Mouse (Mus musculus) colon, adult 2 months (tissue): ENCODE data around the gene Gm10142. TPM values are rescaled to one million over a fixed set of nuclear protein-coding genes. Genes with fewer than 3 reads are reported as not detected.

ENCODE experiments used
- polyA plus RNA-seq: library from polyadenylated mRNA; depleted of rRNA; stranded (reverse); fragments of >200 nt; gene quantifications from 2 replicates; pipeline ENCODE4 v1.2.3, GENCODE M21; 2012; rRNA removed

Gm10142 gene
- polyA plus RNA-seq, result not detected in 2 replicates

DNA sequence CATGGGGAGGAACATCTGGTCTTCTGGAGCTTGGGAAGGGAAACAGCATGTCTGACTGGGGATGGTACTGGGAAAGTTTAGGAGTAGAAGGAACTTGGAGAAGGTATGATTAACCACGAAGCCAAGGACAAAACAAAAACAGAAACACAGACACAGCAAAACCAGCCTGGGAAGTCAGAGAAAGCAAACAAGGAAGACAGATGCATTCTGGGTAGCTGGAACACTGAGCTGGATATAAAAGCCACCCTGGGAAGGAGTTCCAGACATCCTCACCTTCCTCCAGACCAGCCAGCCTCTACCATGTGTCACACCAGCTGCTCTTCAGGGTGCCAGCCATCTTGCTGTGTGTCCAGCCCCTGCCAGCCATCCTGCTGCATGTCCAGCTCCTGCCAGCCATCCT lies at the start of gene Gm10142:
Gm10142 (plus strand) TSS at position 301 of the 400 bp plus-strand sequence.

DNA sequence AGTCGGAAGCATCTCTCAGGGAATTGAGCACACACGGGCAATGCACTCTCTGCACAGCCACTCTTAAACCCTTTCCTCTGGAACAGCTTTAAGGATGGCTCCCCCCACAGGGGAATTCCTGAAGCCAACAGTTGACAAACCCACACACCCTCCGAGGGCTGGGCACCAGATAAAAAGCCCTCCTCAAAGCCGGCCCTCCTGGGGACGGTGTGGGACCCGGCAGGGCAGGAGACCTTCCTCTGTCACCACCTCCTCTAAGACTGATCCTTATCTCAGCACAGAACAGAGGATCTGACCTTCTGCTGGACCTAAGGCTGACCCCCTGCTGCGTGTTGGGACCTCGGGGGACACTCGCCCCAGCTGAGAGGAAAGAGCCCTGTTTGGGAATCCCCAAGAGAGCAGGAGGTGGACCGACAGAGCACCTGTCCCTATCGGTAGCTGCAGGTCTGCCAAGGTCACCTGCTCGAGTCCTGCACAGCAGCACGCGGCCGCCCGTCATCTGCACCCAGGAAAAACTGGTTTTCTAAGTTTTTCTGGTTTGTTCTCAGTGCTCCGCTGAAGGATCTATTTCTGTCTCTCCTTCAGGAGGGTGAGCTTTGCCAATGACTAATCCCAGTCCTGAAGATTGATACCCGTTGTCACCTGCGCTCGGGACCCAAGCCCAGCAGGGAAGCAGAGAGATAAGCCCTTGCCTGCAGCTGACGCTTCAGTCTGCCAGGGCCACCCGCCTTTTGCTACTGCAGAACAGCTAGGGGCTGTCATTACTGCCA lies 29.5 kb upstream of the Gm10142 start, which contains the start of gene Tspear:
Tspear (plus strand) TSS at position 675 of the 770 bp plus-strand sequence.

DNA sequence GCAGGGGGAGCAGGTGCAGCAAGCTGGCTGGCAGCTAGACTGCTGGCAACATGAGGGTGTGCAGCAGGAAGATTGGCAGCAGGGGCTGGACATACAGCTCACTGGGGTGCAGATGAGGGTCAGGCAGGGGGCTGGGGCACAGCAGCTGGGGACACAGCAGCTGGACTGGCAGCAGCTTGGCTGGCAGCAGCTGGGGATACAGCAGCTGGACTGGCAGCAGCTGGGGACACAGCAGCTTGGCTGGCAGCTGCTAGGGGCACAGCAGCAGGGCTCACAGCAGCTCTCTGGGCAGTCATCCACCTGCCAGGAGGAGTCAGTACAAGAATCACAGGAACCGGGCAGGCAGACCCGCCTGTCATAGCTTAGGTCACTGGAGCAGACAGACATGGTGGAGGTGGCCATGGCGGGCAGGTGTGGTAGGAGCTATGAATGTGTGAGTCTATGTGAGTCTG lies 25.2 kb upstream of the Gm10142 start, which contains the start of gene Gm19402:
Gm19402 (minus strand) TSS at position 402 of the 452 bp plus-strand sequence.

DNA sequence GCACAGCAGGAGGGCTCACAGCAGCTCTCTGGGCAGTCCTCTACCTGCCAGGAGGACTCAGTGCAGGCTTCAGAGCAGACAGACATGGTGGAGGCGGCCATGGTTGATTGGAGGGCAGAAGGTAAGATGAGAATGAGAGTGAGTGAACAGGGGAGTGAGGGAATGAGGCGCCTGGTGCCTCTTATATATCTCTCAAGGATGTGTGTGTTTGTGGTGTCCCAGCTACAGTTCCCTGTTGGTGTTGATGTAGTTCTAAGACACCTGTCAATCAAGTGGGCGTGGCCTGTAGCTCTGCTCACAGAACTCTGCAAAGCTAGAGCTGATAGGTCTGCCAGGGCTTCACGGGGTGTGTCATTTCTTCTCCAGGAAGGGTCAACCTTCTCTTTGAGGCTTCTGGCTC lies 18.5 kb upstream of the Gm10142 start, which contains the start of gene Gm9508:
Gm9508 (minus strand) TSS at position 101 of the 400 bp plus-strand sequence.

DNA sequence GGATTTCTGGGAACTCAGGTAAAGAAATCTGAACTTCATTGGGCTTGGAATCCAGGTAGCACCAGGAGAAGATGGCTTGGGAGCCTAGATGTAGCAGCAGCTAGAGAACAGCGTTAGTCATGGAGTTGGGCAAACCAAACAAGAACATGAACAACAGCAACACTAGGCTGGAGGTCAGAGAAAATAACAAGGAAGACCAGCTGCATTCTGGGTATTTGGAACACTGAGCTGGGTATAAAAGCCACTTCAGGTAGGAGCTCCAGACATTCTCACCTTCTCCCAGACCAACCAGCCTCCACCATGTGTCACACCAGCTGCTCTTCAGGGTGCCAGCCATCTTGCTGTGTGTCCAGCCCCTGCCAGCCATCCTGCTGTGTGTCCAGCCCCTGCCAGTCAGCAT lies 9.3 kb upstream of the Gm10142 start, which contains the start of gene Gm10272:
Gm10272 (plus strand) TSS at position 301 of the 400 bp plus-strand sequence.

DNA sequence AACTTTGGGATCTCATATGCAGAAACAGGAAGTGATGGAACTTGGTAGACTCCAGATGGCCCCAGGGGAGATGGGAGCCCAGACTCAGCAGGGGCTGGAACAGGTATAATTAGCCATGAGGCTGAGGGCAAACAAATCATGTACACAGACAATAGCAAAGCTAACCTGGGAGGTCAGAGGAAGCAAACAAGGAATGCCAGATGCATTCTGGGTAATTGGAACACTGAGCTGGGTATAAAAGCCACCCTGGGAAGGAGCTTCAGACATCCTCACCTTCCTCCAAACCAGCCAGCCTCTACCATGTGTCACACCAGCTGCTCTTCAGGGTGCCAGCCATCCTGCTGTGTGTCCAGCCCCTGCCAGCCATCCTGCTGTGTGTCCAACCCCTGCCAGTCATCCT lies 4.5 kb upstream of the Gm10142 start, which contains the start of gene Gm10024:
Gm10024 (plus strand) TSS at position 301 of the 400 bp plus-strand sequence.

DNA sequence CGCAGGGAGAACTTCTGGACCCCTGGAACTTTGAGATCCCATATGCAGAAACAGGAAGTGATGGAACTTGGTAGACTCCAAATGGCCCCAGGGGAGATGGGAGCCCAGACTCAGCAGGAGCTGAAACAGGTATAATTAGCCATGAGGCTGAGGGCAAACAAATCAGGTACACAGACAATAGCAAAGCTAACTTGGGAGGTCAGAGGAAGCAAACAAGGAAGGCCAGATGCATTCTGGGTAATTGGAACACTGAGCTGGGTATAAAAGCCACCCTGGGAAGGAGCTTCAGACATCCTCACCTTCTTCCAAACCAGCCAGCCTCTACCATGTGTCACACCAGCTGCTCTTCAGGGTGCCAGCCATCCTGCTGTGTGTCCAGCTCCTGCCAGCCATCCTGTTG lies 4.7 kb downstream of the Gm10142 start, which contains the start of gene Krtap12-1:
Krtap12-1 (plus strand) TSS at position 301 of the 400 bp plus-strand sequence.

DNA sequence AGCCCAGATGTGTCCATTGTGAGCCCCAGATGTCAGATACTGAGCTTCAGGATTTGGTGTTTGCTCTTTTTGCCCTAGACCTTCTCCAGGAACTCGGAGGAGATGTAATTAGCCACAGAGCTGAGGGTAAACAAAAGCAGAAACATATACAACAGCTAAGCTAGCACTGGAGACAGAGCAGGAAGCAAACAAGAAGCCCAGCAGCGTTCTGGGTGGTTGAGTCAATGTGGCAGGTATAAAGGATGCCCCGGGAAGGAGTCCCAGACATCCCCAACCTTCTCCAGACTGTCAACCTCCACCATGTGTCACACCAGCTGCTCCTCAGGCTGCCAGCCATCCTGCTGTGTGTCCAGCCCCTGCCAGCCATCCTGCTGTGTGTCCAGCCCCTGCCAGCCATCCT lies 10.6 kb downstream of the Gm10142 start, which contains the start of gene Gm10100:
Gm10100 (plus strand) TSS at position 301 of the 400 bp plus-strand sequence.

DNA sequence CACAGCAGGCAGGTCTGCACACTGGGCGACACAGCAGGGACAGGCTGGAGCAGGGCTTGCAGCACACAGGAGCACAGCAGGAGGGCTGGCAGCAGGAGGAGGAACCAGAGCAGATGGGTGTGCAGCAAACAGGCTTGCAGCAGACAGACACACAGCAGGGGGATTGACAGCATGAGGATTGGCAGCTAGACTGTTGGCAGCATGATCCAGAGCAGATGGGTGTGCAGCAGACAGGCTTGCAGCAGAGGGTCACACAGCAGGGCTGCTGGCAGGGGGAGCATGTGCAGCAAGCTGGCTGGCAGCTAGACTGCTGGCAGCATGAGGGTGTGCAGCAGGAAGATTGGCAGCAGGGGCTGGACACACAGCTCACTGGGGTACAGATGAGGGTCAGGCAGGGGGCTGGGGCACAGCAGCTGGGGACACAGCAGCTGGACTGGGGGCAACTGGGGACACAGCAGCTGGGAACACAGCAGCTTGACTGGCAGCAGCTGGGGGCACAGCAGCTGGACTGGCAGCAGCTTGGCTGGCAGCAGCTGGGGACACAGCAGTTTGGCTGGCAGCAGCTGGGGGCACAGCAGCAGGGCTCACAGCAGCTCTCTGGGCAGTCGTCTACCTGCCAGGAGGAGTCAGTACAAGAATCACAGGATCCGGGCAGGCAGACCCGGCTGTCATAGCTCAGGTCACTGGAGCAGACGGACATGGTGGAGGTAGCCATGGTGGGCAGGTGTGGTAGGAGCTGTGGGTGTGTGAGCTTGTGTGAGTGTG lies 26.5 kb downstream of the Gm10142 start, which contains the start of gene Gm18596:
Gm18596 (minus strand) TSS at position 715 of the 765 bp plus-strand sequence.

DNA sequence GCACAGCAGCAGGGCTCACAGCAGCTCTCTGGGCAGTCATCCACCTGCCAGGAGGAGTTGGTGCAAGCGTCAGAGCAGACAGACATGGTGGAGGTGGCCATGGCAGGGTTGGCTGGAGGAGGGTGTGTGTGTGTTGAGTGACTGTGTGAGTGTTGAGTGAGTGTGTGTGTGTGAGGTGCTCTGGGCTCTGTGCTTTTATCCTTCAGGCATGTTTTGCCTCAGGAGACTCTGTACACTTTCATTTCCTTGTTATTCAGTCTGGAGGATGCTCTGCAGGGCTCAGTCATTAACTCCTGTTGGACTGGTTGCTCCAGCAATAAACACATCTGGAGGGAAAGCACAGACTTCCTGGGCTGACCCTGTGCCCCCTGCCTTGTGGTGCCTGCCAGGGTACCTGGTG lies 35.6 kb downstream of the Gm10142 start, which contains the start of gene Gm9736:
Gm9736 (minus strand) TSS at position 101 of the 400 bp plus-strand sequence.

DNA sequence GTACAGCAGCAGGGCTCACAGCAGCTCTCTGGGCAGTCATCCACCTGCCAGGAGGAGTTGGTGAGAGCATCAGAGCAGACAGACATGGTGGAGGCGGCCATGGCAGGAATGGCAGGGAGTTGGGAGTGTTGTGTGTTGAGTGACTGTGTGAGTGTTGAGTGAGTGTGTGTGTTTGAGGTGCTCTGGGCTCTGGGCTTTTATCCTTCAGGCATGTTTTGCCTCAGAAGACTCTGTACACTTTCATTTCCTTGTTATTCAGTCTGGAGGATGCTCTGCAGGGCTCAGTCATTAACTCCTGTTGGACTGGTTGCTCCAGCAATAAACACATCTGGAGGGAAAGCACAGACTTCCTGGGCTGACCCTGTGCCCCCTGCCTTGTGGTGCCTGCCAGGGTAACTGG lies 44.0 kb downstream of the Gm10142 start, which contains the start of gene Gm3233:
Gm3233 (minus strand) TSS at position 101 of the 400 bp plus-strand sequence.

Other genes starting within 250 kb of the Gm10142 start
- 29.3 and 29.6 TPM in 2 replicates for gene Fam207a, start 200.0 kb upstream of the Gm10142 start, polyA plus RNA-seq
- gene Itgb2, start 185.6 kb upstream of the Gm10142 start, polyA plus RNA-seq, result 9.0 and 9.3 TPM in 2 replicates
- 210 and 211 TPM in 2 replicates for gene Pttg1ip, start 134.1 kb upstream of the Gm10142 start, polyA plus RNA-seq
- gene Sumo3, start 109.7 kb upstream of the Gm10142 start, polyA plus RNA-seq, result 233 and 246 TPM in 2 replicates
- not detected in 2 replicates for gene Gm49325, start 109.6 kb upstream of the Gm10142 start, polyA plus RNA-seq
- gene Ube2g2, start 93.5 kb upstream of the Gm10142 start, polyA plus RNA-seq, result 34.4 and 39.8 TPM in 2 replicates
- gene Tspear, start 29.2 kb upstream of the Gm10142 start, polyA plus RNA-seq, result 0.62 and 0.70 TPM in 2 replicates
- gene Gm19402, start 25.1 kb upstream of the Gm10142 start, polyA plus RNA-seq, result not detected in 2 replicates
- gene Gm9508, start 18.6 kb upstream of the Gm10142 start, polyA plus RNA-seq, result not detected in 2 replicates
- gene Gm10272, start 9.2 kb upstream of the Gm10142 start, polyA plus RNA-seq, result not detected in 2 replicates
- not detected in 2 replicates for gene Gm10024, start 4.3 kb upstream of the Gm10142 start, polyA plus RNA-seq
- not detected in 2 replicates for gene Krtap12-1, start 4.8 kb downstream of the Gm10142 start, polyA plus RNA-seq
- not detected in 2 replicates for gene Gm10100, start 10.7 kb downstream of the Gm10142 start, polyA plus RNA-seq
- gene Gm18596, start 26.8 kb downstream of the Gm10142 start, polyA plus RNA-seq, result not detected in 2 replicates
- not detected in 2 replicates for gene Gm9736, start 35.5 kb downstream of the Gm10142 start, polyA plus RNA-seq
- gene Gm3233, start 43.9 kb downstream of the Gm10142 start, polyA plus RNA-seq, result not detected in 2 replicates
- gene Gm3238, start 55.5 kb downstream of the Gm10142 start, polyA plus RNA-seq, result not detected in 2 replicates
- gene Gm7138, start 61.1 kb downstream of the Gm10142 start, polyA plus RNA-seq, result not detected in 2 replicates
- gene Gm3250, start 66.7 kb downstream of the Gm10142 start, polyA plus RNA-seq, result not detected in 2 replicates
- gene Gm7137, start 72.4 kb downstream of the Gm10142 start, polyA plus RNA-seq, result not detected in 2 replicates
- not detected in 2 replicates for gene Gm9639, start 79.3 kb downstream of the Gm10142 start, polyA plus RNA-seq
- gene Gm19668, start 83.3 kb downstream of the Gm10142 start, polyA plus RNA-seq, result not detected in 2 replicates
- not detected in 2 replicates for gene Gm9507, start 96.0 kb downstream of the Gm10142 start, polyA plus RNA-seq
- not detected in 2 replicates for gene Gm2696, start 98.9 kb downstream of the Gm10142 start, polyA plus RNA-seq
- not detected in 2 replicates for gene Krtap10-4, start 111.3 kb downstream of the Gm10142 start, polyA plus RNA-seq
- not detected in 2 replicates for gene Krtap10-10, start 120.1 kb downstream of the Gm10142 start, polyA plus RNA-seq
- gene Gm36176, start 131.0 kb downstream of the Gm10142 start, polyA plus RNA-seq, result not detected in 2 replicates
- gene Gm10318, start 137.1 kb downstream of the Gm10142 start, polyA plus RNA-seq, result not detected in 2 replicates
- not detected in 2 replicates for gene Gm3285, start 146.2 kb downstream of the Gm10142 start, polyA plus RNA-seq
- gene Lrrc3, start 186.7 kb downstream of the Gm10142 start, polyA plus RNA-seq, result 7.3 and 8.4 TPM in 2 replicates